Mouse (Mus musculus) lung, embryonic 14.5 days (tissue): ENCODE measurements around the gene Tubb5. TPM values are rescaled to one million over a fixed set of nuclear protein-coding genes. Genes with fewer than 3 reads are reported as not detected.

Experiments used
- ATAC-seq: fragments of 200-750 bp; cut with Nextera tagmentation; 2 replicates; pipeline ENCODE4 v1.8.0; 2017; ENCODE audit warnings: mild to moderate bottlenecking, moderate TSS enrichment, moderate library complexity; ENCODE audit not compliant: insufficient read depth
- DNase-seq: peaks from one replicate; pipeline ENCODE4 v3.0.0-alpha.2; 2015
- H3K27ac ChIP-seq: fragments of 300-500 bp; sonication (generic); 2 replicates; pipeline ENCODE4 v1.5.1; 2014; ENCODE audit warnings: low read depth, mild to moderate bottlenecking, moderate library complexity
- H3K27me3 ChIP-seq: fragments of 300-500 bp; sonication (generic); 2 replicates; pipeline ENCODE4 v1.6.1; 2014; ENCODE audit warnings: low read length, control low read depth; ENCODE audit not compliant: insufficient read depth
- H3K36me3 ChIP-seq: fragments of 300-500 bp; sonication (generic); 2 replicates; pipeline ENCODE4 v1.6.1; 2014; ENCODE audit warnings: control low read depth; ENCODE audit not compliant: insufficient read depth
- H3K4me1 ChIP-seq: fragments of 300-500 bp; sonication (generic); 2 replicates; pipeline ENCODE4 v1.6.1; 2014; ENCODE audit warnings: antibody characterized with exemption, control low read depth; ENCODE audit not compliant: insufficient read depth
- H3K4me2 ChIP-seq: fragments of 300-500 bp; sonication (generic); 2 replicates; pipeline ENCODE4 v1.6.1; 2014; ENCODE audit warnings: mild to moderate bottlenecking
- H3K4me3 ChIP-seq: fragments of 300-500 bp; sonication (generic); 2 replicates; pipeline ENCODE4 v1.5.1; 2014; ENCODE audit warnings: low read depth, low read length
- H3K9ac ChIP-seq: fragments of 300-500 bp; sonication (generic); 2 replicates; pipeline ENCODE4 v1.6.1; 2014
- H3K9me3 ChIP-seq: fragments of 300-500 bp; sonication (generic); 2 replicates; pipeline ENCODE4 v1.6.1; 2016; ENCODE audit warnings: low read depth, low read length, control low read depth
- CTCF ChIP-seq: IDR thresholded peaks from 2 replicates; pipeline ENCODE4 v1.5.1; 2016; ENCODE audit warnings: antibody characterized with exemption, low read depth
- WGBS: fragments of 180-500 bp; shearing (Covaris S2); extraction: QIAGEN DNeasy Blood & Tissue Kit; methylation state at CpG from one replicate; pipeline ENCODE4 v1.1.7; 2014; 5-methylcytosine and 5-hydroxymethylcytosine counted together
- microRNA-seq: library from miRNA; unstranded; fragments of <30 nt; microRNA quantifications from one replicate; pipeline ENCODE4, GENCODE M21; 2016; ENCODE audit warnings: borderline number of aligned reads
- polyA plus RNA-seq: library from polyadenylated mRNA; unstranded; fragments of >200 nt; fragmentation: Nextera tagmentation; extraction: Ambion mirVana; gene quantifications from 2 replicates; pipeline ENCODE4 v1.2.1, GENCODE M21; 2014

The Tubb5 gene
- polyA plus RNA-seq, 1 experiment from 2014 or later = 1,206 TPM

GRCm38 (mm10) chr17:35795656-35796055 lies 42.5 kb downstream of the Tubb5 start:
- H3K27ac ChIP-seq = no peak overlapping the region
- DNase-seq = no peak
- no peak for ATAC-seq
- no peak overlapping the region for H3K9ac ChIP-seq
- no peaks in the 10 kb centered on the region for H3K9me3 ChIP-seq
- TF ChIP-seq CTCF = no peak
- H3K36me3 ChIP-seq = no peaks in the 10 kb centered on the region
- no peaks in the 10 kb centered on the region for H3K27me3 ChIP-seq
- H3K4me1 ChIP-seq = no peaks in the 10 kb centered on the region
- no peak overlapping the region for H3K4me3 ChIP-seq
- H3K4me2 ChIP-seq = no peak overlapping the region
- 72% methylated on average over 6 of the region's 6 CpGs for WGBS

DNA sequence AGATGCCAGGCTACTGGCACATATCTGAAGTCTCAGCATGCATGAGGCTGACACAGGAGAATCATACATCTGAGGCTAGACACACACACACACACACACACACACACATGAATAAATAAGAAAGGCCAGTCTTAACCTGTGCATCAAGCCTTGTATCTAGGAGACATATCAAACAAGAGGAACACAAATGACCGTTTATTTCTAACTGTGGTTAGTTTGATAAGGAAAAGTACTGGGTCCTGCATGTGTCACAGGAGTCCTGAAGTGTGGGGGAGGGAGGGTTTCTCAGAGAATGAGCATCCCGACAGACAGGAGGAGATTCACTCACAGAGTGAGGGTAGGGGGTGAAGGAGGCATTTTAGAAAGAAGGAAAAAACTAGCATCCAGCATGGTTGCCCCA lies 43.0 kb downstream of the Tubb5 start:
- 25% methylated on average over 2 of the region's 2 CpGs for WGBS

DNA sequence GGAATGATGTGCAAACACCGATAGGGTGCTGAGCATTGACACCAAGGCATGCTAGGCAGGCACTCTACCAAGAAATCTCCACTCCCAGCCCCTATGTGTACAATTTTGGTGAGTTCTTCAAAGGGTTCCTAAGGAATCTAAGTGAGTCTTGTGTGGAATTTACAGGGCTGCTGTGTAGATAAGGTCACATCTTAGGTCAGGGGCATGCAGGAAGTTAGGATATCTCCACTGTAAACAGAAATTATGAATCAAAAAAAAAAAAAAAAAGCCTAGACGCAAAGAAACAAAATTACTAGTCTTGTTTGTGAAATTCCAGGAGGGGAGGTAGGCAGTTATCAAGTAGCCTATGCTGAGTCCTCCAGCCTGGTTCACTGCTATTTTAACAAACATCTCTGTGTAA lies 45.3 kb downstream of the Tubb5 start:
- Histone ChIP-seq H3K4me1 (no peaks in the 10 kb centered on the region), H3K27me3 (no peaks in the 10 kb centered on the region), H3K9me3 (no peaks in the 10 kb centered on the region), H3K4me2 (no peak overlapping the region), H3K9ac (no peak overlapping the region), H3K36me3 (no peaks in the 10 kb centered on the region), H3K4me3 (no peak overlapping the region), H3K27ac (no peak overlapping the region)
- ATAC-seq = no peak
- no peak for DNase-seq
- WGBS = 58% methylated on average over 2 of the region's 2 CpGs
- TF ChIP-seq CTCF = no peak

More for the DNA sequence above, 43.0 kb downstream of the Tubb5 start:
- no peaks in the 10 kb centered on the region for H3K27me3 ChIP-seq
- H3K4me2 ChIP-seq = no peak overlapping the region
- DNase-seq (no peak), ATAC-seq (no peak)
- no peaks in the 10 kb centered on the region for H3K36me3 ChIP-seq
- H3K9me3 ChIP-seq = no peaks in the 10 kb centered on the region
- H3K4me3 ChIP-seq = no peak overlapping the region
- no peak overlapping the region for H3K27ac ChIP-seq
- no peaks in the 10 kb centered on the region for H3K4me1 ChIP-seq
- TF ChIP-seq CTCF = no peak
- H3K9ac ChIP-seq = no peak overlapping the region

DNA sequence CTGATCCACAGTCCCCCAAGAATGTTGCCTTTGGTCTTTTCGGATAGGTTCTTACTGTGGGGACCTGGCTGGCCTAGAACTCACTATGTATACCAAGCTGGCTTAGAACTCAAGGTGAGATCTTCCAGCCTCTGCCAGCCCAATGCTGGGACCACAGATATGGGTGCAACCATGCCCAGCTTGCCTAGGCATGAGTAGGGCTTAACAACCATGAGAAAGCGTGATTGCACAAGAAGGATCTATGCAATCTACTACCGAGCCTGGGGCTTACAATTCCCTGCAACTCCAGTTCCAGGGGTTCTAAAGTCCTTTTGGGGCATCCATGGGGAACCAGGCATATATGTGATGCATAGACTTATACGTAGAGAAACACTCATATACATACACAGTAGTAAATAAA lies 47.2 kb downstream of the Tubb5 start:
- Histone ChIP-seq H3K4me3 (no peak overlapping the region), H3K9me3 (no peaks in the 10 kb centered on the region), H3K9ac (no peak overlapping the region), H3K4me2 (no peak overlapping the region), H3K4me1 (no peaks in the 10 kb centered on the region), H3K27ac (no peak overlapping the region), H3K36me3 (no peaks in the 10 kb centered on the region), H3K27me3 (no peaks in the 10 kb centered on the region)
- TF ChIP-seq CTCF = no peak
- DNase-seq = no peak
- 78% methylated on average over 4 of the region's 4 CpGs for WGBS
- ATAC-seq = no peak

DNA sequence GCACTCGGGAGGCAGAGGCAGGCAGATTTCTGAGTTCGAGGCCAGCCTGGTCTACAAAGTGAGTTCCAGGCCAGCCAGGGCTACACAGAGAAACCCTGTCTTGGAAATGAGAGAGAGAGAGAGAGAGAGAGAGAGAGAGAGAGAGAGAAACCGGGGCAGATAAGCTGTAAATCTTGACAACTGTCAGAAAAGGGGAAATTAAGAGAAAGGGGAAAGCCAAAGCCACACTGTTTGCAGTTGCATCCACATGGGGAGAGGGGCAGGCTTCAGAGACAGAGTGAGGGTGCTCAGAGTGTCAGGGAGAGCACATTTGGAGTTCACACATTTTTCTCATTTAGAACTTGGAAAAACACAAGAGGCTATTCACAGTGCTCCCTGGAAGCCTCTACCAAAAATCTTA lies 50.1 kb downstream of the Tubb5 start:
- Histone ChIP-seq H3K36me3 (no peaks in the 10 kb centered on the region), H3K9ac (no peak overlapping the region), H3K27me3 (no peaks in the 10 kb centered on the region), H3K4me2 (no peak overlapping the region), H3K4me3 (no peak overlapping the region), H3K9me3 (no peaks in the 10 kb centered on the region), H3K27ac (no peak overlapping the region), H3K4me1 (no peaks in the 10 kb centered on the region)
- ATAC-seq (no peak), DNase-seq (no peak)
- TF ChIP-seq CTCF = no peak
- WGBS = 63% methylated on average over 3 of the region's 3 CpGs

GRCm38 (mm10) chr17:35787493-35787892 lies 50.6 kb downstream of the Tubb5 start:
- no peaks in the 10 kb centered on the region for H3K4me1 ChIP-seq
- no peak overlapping the region for H3K4me2 ChIP-seq
- no peaks in the 10 kb centered on the region for H3K27me3 ChIP-seq
- H3K36me3 ChIP-seq = no peaks in the 10 kb centered on the region
- TF ChIP-seq CTCF = no peak
- no peaks in the 10 kb centered on the region for H3K9me3 ChIP-seq
- ATAC-seq (no peak), DNase-seq (no peak)
- H3K27ac ChIP-seq = no peak overlapping the region
- H3K4me3 ChIP-seq = no peak overlapping the region
- no peak overlapping the region for H3K9ac ChIP-seq

DNA sequence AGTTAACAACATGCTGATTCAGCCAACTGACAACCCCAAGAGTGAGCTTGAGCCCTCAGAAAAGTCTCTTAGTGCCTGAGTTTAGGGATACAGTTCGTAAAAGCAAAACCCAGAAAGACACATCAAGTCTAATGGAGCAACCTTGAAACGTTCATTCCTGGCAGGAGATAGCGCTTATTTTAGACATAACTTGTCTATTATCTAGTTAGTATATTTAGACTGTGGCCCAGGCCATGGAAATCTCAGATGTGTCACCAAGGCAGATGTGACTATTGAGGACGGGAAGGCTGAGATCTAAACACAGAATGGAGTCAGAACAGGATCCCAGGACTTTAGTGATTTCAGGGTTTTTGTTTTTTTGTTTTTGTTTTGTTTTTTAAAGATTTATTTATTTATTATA lies 53.0 kb downstream of the Tubb5 start:
- H3K4me2 ChIP-seq = no peak overlapping the region

DNA sequence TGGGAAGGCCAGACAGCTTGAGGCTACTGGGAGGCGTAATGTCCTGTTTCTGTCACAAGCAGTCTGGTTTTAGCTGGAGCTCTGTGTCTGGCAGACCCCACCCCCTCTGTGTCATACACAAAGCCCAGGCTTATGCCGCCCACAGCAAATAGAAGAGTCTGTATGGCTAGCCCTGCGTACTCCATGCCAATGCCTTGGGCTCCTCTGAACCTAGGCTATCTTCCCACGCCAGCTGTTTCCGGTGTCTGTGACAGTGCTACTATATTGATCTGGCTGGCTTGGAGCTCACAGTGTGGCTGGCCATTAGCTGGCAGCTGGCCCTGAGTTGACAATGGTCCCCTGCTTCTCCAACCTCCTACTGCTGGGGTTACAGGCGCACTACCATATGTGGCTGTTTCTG lies 54.2 kb downstream of the Tubb5 start:
- no peak for TF ChIP-seq CTCF
- DNase-seq (peak; percentile 28), ATAC-seq (peak; percentile 70)
- peak overlapping the region; percentile 13; the same call in 1 of the 2 replicates for H3K27ac ChIP-seq
- no peaks in the 10 kb centered on the region for H3K27me3 ChIP-seq
- no peak overlapping the region for H3K4me3 ChIP-seq
- no peaks in the 10 kb centered on the region for H3K9me3 ChIP-seq
- H3K4me1 ChIP-seq = peaks cover 7% of the 10 kb centered on the region
- WGBS = 69% methylated on average over 6 of the region's 6 CpGs
- no peaks in the 10 kb centered on the region for H3K36me3 ChIP-seq
- no peak overlapping the region for H3K9ac ChIP-seq
- H3K4me2 ChIP-seq = no peak overlapping the region

More for the DNA sequence above, 53.0 kb downstream of the Tubb5 start:
- ATAC-seq (no peak), DNase-seq (no peak)
- WGBS = 64% methylated on average over 4 of the region's 4 CpGs
- no peaks in the 10 kb centered on the region for H3K36me3 ChIP-seq
- H3K27ac ChIP-seq = no peak overlapping the region
- no peak overlapping the region for H3K4me3 ChIP-seq
- no peak for TF ChIP-seq CTCF
- no peaks in the 10 kb centered on the region for H3K9me3 ChIP-seq
- H3K27me3 ChIP-seq = no peaks in the 10 kb centered on the region
- no peak overlapping the region for H3K9ac ChIP-seq
- H3K4me1 ChIP-seq = no peaks in the 10 kb centered on the region

Small RNA genes lying within 50 kb of the gene (microRNA-seq; reads per million reads assigned to microRNA genes)
- gene Gm28033 = not detected

Other genes starting within 250 kb of the Tubb5 start
- gene Sfta2, start 236.8 kb downstream of the Tubb5 start, polyA plus RNA-seq = 61.3 and 64.3 TPM in 2 replicates
- gene Gm9573, start 211.7 kb downstream of the Tubb5 start, polyA plus RNA-seq = not detected in 2 replicates
- gene Mucl3, start 194.6 kb downstream of the Tubb5 start, polyA plus RNA-seq = 1.0 and 1.4 TPM in 2 replicates
- 22.4 and 24.1 TPM in 2 replicates for gene Vars2, start 170.7 kb downstream of the Tubb5 start, polyA plus RNA-seq
- gene Gtf2h4, start 164.6 kb downstream of the Tubb5 start, polyA plus RNA-seq = 47.4 and 49.3 TPM in 2 replicates
- gene Ddr1, start 133.7 kb downstream of the Tubb5 start, polyA plus RNA-seq = 32.9 and 38.2 TPM in 2 replicates
- 5.0 and 7.1 TPM in 2 replicates for gene Ier3, start 16.6 kb downstream of the Tubb5 start, polyA plus RNA-seq
- 30.9 and 32.5 TPM in 2 replicates for gene Flot1, start 15.1 kb downstream of the Tubb5 start, polyA plus RNA-seq
- gene Mdc1, start 3.2 kb upstream of the Tubb5 start, polyA plus RNA-seq = 19.5 and 21.6 TPM in 2 replicates
- 69.2 and 72.0 TPM in 2 replicates for gene Nrm, start 23.0 kb upstream of the Tubb5 start, polyA plus RNA-seq
- gene Ppp1r18, start 27.3 kb upstream of the Tubb5 start, polyA plus RNA-seq = 24.0 and 24.7 TPM in 2 replicates
- gene Dhx16, start 41.5 kb upstream of the Tubb5 start, polyA plus RNA-seq = 40.8 and 42.9 TPM in 2 replicates
- 21.0 and 25.4 TPM in 2 replicates for gene 2310061I04Rik, start 59.1 kb upstream of the Tubb5 start, polyA plus RNA-seq
- gene Atat1, start 71.8 kb upstream of the Tubb5 start, polyA plus RNA-seq = 72.2 and 77.9 TPM in 2 replicates
- 84.5 and 89.1 TPM in 2 replicates for gene Mrps18b, start 78.1 kb upstream of the Tubb5 start, polyA plus RNA-seq
- 36.3 and 38.5 TPM in 2 replicates for gene Ppp1r10, start 78.1 kb upstream of the Tubb5 start, polyA plus RNA-seq
- 84.1 and 86.6 TPM in 2 replicates for gene Abcf1, start 131.5 kb upstream of the Tubb5 start, polyA plus RNA-seq
- gene Gnl1, start 141.5 kb upstream of the Tubb5 start, polyA plus RNA-seq = 39.5 and 46.4 TPM in 2 replicates
- gene Prr3, start 141.9 kb upstream of the Tubb5 start, polyA plus RNA-seq = 27.1 and 30.8 TPM in 2 replicates
- 2.4 and 3.3 TPM in 2 replicates for gene H2-T24, start 182.3 kb upstream of the Tubb5 start, polyA plus RNA-seq
- 3.9 and 4.4 TPM in 2 replicates for gene H2-T23, start 194.5 kb upstream of the Tubb5 start, polyA plus RNA-seq
- gene H2-T22, start 204.4 kb upstream of the Tubb5 start, polyA plus RNA-seq = 16.0 and 16.8 TPM in 2 replicates
- not detected in 2 replicates for gene Gm6034, start 204.7 kb upstream of the Tubb5 start, polyA plus RNA-seq
- not detected in 2 replicates for gene Gm11127, start 220.1 kb upstream of the Tubb5 start, polyA plus RNA-seq